Mouse (Mus musculus) stomach, postnatal 0 days (tissue): Measurements from ENCODE around the gene Tsr1.

Experiments
- CTCF ChIP-seq: IDR thresholded peaks from 2 replicates; pipeline ENCODE4 v1.5.1; 2016; ENCODE audit warnings: antibody characterized with exemption, low read depth, mild to moderate bottlenecking, moderate library complexity
- EP300 ChIP-seq: optimal IDR thresholded peaks from 2 replicates; pipeline ENCODE3; 2016; ENCODE audit warnings: antibody characterized with exemption

DNA sequence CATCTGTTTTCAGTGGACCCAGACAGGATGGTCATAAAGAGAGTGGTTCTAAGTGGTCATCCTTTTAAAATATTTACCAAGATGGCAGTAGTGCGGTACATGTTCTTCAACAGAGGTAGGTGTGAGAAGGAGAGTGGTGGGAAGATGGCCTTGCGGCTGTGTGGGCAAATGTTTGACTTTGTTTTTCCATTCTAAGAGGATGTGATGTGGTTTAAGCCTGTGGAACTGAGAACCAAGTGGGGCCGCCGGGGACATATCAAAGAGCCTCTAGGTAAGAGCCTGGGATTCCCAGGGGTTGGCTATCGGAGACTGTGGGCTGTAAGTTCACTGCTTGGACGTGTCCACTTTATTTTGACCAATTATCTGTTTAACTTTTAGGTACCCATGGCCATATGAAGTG, 10.0 kb downstream of the Tsr1 start:
- TF ChIP-seq CTCF (no peak), EP300 (no peak)
